Mouse (Mus musculus): ENCODE data around the gene Sypl2. TPM values are rescaled to one million over a fixed set of nuclear protein-coding genes. Genes with fewer than 3 reads are reported as not detected.
A peak's percentile ranks its signal among the peaks of the same experiment; 100 is the strongest.
"Not testable (repeated sequence)": the region's sequence is repeated elsewhere in the genome, so short reads cannot be mapped to it uniquely, and the experiment has no call there.

Gene Sypl2
- under 1 TPM; 0.57 to 0.87 TPM for total RNA-seq (2021)

DNA sequence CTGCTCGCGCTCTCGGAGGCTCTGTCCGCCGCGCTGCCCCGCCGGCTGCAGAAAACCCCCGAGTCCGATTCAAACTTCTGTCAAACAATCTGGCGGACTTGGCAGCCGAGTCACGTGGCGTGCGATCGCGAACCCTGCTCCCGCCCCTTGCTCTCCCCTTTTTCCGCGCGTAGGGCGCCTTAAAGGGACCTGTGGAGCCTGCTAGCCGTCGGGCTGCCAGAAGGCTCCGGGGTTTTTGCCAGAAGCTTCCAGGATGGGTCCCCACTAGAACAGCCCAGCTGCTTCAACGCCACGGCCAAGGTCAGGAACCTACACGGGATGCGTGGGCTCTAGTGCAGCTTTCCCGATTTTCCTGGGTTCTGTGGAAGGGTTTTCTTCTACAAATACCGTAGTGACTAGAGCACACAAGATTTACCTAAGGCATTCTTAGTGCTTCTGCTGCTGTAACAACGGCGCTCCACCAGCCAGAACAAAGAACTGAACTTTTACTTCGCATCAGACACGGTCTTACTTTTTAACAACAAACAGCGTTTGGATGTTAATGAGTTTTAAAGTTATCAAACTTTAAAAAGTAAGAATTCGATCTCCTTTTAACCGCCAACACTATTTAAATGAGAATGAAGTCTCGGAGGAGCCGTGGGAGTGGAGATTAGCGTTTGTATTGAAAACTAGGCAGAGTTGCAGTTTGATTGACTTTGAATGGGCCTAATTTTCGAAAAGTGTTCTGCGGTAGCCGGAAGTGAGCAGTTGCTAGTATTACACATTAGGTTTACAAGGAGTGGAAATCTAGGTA is at the start of gene Sypl2:
Gene Sypl2 (minus strand): TSS at position 91 of the 793 bp plus-strand sequence.
- intact Hi-C loops (cut with DNase I), result no loop called here
- no peak for DNase-seq (ENCODE audit: low spot score)

DNA sequence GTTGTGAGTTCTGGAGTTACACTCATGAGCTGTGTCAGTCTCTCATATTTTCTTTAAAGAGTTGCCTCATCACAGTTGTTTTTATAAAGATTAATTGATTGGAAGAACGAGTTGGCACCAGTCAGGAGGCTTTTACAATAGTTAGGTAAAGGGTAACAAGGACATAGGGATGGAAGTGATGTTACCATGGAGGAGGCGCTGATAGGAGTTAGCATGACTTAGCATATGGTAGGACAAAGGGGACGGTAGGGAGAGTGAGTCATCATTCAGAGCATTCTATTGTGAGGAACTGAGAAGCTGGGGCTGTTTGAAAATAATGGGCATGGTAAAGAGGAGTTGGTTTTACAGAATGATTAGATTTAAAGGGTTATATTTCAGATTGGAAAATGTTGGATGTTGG is 32.9 kb upstream of the Sypl2 start:
- no peak for DNase-seq (ENCODE audit: low spot score)
- intact Hi-C loops (cut with DNase I), result loop anchor here (5.0 kb wide), 2 partner anchors 47 to 92 kb away; partner anchors contain the start of gene Atxn7l2

DNA sequence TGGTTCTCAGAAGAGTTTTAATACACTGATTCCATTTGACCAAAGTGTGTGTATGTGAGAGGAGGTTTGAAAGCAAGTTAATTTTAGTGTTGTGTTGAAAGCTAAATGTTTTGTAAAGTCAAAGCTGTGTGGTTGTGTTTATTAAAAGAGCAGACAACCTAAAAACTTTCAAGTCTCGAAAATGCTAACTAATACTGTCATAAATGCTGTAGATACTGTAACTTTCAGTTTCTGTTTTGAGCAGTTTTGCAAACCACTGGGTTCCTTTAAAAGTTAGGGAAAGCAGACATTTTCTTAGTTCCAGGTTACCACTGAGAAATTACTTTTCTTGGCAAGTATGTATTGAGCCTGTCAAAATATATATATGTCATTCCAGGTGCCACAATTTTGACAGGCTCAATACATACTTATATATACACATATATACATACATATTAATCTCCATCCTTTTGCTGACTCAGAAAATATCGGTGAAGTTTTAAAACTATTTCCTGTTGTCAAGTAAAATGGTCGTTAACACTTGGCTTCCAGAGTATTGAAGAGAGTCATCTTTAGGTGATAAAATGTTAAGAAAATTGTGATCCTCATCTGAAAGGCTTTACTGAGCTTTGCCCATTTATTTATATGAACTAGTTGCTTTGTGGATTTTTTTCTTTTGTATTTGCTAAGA is 31.5 kb upstream of the Sypl2 start:
- intact Hi-C loops (cut with DNase I), result loop anchor here (5.0 kb wide), 2 partner anchors 46 to 91 kb away; partner anchors contain the start of gene Atxn7l2

DNA sequence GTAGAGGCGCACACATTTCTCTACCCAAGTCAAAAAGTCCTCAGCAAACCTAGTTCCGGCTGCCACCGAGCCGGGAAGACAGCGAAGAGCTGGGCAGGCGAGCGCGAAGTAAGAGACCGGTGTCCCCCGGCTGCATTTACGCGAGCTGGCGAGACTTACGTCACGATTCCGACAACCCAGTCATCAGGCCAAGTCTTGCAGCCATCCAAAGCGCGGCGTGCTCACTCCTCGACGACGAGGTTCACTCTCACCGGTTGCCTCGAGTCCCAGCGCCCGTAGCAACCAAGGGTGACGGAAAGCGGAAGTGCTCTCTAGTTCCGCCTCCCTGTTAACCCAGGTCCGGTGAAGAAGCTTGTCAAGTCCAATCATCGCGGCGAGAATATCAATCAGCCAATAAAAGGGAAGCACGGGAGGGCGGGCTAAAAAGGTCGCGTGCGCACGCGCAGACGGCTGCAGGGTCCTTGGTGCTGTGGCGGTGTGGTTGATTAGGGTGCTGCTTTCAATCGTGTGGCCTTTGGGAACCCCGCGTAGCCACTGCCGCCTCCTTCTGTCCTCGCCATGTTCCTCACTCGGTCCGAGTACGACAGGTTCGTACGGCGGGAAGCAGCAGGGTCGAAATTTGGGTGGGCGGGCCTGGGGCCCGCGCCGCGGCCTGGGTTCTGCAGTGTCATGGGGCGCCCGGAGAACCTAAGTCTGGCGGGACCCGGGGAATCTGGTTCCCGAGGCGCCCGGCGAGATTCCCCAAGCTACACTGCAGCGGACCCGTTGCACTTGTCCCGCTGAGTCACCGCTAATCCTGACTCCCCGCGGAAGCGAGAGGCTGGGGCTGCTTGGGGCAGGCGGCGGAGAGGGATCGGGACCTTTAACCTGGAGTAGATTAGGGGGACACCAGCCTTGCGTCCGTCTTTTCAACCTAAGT is 30.5 kb upstream of the Sypl2 start, which contains the start of gene Psma5:
Gene Psma5 (plus strand): TSS at position 208 of the 919 bp plus-strand sequence.
- peak; percentile 89 for DNase-seq (ENCODE audit: low spot score)
- intact Hi-C loops (cut with DNase I), result loop anchor here (5.0 kb wide), 2 partner anchors 45 to 90 kb away; partner anchors contain the start of gene Atxn7l2

More for the DNA sequence above, 31.5 kb upstream of the Sypl2 start:
- DNase-seq (ENCODE audit: low spot score), result no peak

DNA sequence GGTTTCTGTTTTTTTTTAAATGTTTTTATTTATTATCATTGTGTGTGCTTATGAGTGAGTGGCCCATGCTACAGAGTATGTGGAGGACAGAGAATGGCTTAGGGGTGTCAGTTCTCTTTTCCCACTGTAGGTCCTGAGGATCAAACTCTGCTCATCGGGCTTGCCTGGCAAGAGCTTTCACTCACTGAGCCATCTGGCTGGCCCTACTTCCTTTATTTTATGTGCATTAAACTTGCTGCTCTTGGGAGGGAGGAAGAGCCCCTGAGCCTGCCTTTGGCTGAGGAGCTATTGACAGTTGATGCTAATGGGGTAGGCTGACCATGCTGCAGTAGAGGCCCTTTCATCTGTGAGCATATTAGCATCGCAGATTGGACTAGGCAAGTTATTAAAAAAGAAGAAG is 20.4 kb upstream of the Sypl2 start:
- intact Hi-C loops (cut with DNase I), result no loop called here
- no peak for DNase-seq (ENCODE audit: low spot score)

DNA sequence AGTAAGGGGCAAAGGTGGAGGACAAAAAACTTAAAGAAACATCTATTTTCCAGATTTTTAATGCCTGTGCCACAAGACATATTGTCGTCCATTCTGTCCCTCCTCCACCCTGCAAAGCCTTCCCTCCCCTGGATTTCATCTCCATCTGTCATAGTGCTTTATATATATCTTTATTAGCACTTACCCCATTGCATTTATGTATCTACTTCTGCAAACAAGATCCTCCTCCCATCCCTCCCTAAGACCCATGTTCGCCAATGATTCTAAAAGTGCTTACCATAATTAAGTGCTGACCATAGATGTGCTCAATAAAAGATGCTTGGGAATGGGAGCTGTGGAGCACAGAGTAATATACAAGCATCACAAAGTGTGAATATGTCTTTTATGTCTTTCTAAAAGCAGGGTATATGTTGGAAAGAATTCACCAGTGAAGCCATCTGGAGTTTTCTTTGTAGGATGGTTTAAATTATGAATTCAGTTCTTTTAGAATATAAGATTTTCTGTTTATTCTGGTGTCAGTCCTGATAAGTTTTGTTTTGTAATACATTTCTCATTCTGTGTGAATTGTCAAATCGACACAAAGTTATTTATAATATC is 14.9 kb upstream of the Sypl2 start:
- no peak for DNase-seq (ENCODE audit: low spot score)
- intact Hi-C loops (cut with DNase I), result no loop called here

DNA sequence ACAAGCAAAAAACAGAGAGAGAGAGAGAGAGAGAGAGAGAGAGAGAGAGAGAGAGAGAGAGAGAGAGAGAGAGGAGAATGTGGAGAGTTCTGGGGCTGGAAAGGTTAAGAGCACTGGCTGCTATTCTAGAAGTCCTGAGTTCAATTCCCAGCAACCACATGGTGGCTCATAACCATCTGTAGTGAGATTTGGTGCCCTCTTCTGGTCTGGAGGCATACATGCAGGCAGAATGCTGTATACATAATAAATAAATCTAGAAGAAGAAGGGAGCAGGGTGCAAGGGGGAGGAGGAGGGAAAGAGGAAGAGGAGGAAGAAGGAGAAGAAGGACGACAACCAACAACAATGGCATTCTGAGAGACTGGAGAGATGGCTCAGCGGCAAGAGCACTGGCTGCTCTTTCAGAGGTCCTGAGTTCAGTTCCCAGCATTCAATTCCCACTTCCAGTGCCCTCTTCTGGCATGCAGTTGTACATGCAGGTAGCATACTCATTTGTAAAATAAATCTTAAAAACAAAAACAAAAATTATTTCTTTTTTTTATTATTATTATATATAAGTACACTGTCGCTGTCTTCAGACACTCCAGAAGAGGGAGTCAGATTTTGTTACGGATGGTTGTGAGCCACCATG is 11.1 kb upstream of the Sypl2 start:
- intact Hi-C loops (cut with DNase I); DNase-seq (ENCODE audit: low spot score): not testable (repeated sequence)

DNA sequence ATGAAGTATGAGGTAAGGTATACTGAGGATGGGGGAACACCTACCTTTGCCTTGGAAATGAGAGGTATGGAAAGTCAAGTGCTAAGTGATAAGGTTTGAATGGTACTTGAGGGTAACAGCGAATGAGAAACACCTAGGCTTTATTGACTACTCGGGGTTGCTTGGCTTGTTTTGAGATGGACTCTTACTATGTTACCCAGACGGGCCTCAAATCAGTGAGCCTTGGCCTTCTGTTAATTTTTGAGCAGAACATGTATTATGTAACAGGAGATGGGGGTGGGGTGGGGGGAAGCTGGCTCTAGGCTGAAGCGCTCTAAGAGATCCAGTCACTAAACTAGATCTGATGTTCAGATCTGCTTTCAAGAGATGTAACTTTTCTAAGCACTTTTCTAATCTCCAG is 5.2 kb upstream of the Sypl2 start:
- intact Hi-C loops (cut with DNase I), result no loop called here
- no peak for DNase-seq (ENCODE audit: low spot score)

DNA sequence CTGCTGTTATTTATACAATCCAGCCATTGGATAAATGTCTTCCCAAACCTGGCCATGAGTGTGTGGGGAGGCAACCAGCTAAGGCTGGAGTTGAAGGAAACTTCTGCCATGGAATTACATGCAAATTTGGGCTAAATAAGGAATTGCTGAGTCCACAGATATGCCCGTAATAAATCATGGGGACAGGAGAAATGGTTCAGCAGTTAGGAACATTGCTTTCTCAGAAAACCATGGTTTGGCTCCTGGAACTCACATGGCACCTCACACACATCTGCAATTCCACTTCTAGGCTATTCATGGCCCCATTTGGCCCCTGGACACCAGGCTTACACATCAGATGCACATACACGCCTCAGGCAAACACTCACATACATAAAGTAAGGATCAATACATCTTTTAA is 1.1 kb upstream of the Sypl2 start:
- intact Hi-C loops (cut with DNase I), result no loop called here
- no peak for DNase-seq (ENCODE audit: low spot score)

DNA sequence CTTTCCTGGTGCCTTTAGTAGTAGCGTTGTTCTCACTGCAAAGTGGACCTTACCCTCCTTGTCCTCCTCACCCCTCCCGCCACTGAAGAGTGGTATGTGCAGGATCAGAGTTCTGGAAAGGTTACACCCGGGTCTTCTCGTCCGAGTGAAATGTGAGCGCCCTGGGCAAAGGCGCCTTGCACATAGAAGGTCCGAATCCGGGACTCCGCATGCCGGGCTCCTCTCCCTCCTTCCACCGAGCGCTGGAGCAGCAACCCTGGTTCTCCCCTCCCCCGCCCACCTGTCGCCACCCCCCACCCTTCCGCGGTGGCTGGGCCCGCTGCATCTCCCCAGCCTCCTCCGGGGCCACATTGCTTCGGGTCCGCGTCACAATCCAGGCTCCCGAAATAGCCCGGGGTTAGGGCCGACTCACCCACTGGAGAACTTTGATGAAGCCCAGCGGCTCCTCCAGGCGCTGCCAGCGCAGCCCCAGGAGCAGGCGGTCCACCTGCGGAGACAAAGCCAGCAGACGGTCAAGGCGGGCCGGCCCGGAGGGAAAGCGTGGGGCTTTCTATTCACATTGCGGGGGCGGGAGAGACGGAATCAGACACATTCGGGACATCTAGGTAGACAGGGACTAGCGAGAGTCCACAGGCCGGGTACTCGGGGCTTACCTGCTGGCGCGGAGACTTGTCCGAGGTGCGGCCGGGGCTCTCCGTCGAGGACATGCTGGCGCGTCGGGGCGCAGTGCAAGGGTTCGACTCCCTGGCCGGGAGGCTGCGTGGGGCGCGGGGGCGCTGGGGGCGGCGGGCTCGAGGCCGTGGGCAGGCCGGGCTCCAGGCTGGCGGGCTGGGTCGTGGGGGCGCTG is 514 bp downstream of the Sypl2 start:
- intact Hi-C loops (cut with DNase I), result no loop called here
- no peak for DNase-seq (ENCODE audit: low spot score)

DNA sequence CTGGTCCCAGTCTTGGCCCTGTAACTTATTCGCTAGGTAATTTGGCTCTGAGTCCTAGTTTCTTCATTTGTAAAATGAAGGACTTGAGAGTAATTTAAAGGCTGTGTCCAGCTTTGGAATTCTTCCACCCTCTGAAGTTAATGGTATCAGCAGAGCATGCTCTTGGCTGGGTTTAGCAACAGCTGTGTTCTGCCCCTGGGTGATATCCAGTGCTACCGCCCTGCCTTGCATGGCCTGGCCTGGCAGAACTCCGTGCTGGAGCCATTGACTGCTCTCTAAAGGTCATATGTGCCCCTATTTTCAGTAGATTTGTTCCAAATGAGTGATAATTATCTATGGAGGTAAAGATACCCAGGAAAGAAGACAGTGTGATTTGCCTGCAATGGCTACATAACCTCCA is 5.8 kb downstream of the Sypl2 start:
- no peak for DNase-seq (ENCODE audit: low spot score)
- intact Hi-C loops (cut with DNase I), result no loop called here

DNA sequence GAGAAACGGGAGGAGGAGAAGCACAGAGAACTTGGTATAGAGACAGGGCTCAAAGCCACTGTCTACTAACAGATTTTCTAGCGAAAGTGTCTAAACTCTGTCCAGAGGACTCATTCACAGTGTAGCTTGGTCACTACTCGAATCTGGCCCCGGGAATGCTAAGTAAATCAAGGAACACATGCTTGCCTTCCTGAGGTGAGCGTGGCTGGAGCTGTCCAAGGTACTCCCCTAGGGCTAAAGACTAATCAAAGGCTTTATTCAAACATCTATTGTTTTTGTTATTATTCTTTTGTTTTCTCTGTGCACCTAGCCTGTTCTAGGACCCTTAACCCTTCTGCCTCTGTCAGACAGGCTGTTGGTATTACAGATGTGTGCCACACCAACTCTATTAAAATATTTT is 11.7 kb downstream of the Sypl2 start:
- intact Hi-C loops (cut with DNase I), result loop anchor here (5.0 kb wide), 2 partner anchors 43 to 173 kb away; partner anchors contain the start of gene Psma5
- DNase-seq (ENCODE audit: low spot score), result no peak

DNA sequence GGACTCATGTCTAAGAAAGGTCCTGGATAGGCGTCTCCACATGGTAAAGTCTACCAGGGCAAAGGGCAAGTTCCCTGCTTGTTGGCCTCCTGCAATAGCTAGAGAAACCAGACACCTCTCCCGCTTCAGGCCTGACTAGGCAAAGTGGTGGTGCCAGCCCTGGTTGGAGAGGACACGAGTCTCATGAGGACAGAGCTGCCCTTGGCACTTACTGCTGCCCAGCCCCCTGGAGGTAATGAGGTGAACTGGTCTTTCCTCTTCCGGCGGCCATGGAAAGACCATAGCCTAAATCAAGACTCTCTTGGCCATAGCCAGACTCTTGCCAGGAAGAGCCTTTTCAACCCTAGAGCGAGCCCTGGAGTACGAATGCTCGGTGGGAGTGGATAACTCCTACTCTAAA is 14.0 kb downstream of the Sypl2 start:
- intact Hi-C loops (cut with DNase I), result loop anchor here (5.0 kb wide), 2 partner anchors 45 to 175 kb away; partner anchors contain the start of gene Psma5
- DNase-seq (ENCODE audit: low spot score), result no peak

DNA sequence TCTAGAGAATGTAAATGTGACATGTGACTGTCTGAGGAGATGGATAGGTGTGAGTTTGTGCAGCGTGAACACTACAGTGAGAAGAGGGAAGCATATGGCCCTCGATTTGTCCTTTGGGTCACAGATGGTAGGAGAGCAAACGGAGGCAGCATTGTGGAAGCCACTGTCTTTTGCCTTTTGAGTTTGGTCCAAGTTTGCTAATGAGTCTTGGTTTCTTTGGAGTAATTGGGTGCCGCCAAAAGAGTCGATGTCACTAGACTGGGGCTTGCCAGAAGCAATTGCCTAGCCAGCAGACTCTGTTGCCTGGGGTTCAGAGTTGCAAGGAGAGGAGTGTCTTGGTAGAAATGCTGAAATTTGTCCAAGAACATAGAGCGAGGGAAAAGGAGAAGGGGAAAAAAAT is 14.6 kb downstream of the Sypl2 start:
- intact Hi-C loops (cut with DNase I), result loop anchor here (5.0 kb wide), 2 partner anchors 45 to 175 kb away; partner anchors contain the start of gene Psma5
- no peak for DNase-seq (ENCODE audit: low spot score)

DNA sequence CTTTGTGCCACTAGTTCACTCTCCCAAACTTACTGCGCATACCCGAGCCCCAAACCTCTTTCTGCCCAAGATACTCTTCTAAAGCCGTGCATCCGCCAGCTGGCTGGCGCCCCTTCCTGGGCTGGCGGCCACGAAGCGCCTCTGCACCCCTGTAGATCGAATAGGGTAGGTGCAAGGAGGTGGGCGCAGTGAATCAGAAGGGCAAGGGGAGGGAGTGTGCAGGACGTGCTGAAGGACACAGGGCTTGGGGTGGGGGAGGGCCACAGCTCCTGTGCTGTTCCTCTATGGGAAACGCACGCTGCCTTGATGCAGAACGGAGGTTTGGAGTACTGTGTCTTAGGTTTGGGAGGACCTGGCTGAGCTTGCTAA is 15.7 kb downstream of the Sypl2 start, which contains the start of gene Atxn7l2:
Gene Atxn7l2 (minus strand): TSS at position 164 of the 369 bp plus-strand sequence.
- intact Hi-C loops (cut with DNase I), result loop anchor here (5.0 kb wide), 2 partner anchors 47 to 177 kb away; partner anchors contain the start of gene Psma5
- DNase-seq (ENCODE audit: low spot score), result no peak

DNA sequence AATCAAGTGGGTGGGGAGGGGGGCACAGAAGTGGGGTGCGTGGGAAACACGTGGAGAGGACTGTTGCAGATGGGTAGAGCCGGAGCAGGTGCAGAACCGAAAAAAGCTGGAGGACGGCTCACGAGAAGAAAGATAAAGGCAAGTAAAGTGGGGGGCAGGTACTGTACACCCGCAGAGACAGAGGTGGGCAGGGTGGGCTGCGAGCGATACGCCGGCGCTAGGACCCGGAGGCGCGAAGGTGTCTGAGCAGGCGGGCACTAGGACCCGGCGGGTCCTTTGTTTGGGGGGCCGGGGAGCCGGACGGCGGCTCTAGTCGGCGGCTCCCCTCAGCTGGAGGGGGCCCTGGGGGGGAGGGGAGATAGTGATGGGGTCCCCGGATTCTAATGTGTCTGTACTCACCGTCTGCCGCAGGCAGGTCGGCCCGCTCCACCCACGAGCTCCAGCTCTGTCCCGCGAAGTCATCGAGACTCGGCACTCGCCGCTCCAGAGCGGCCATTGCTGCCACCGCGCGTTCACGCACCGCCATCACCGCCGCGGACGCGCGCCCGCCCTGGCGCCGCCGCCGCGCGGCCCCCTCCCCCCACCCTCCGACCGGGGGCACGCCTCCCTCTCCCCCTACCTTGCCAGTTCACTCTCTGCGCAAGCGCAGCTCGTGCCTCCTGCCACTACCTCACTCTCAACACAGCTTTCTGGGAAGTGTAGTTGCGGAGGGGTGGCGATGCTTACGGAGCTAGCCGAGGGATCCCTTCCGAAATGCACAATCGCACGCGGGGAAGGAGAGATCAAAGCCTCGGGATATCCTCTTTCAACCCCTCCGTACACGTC is 16.3 kb downstream of the Sypl2 start:
- intact Hi-C loops (cut with DNase I), result loop anchor here (1.0 to 10.0 kb wide), 4 partner anchors 24 to 355 kb away; partner anchors contain the start of genes Amigo1, Psma5 and Tmem167b
- DNase-seq (ENCODE audit: low spot score), result peak; percentile 87

DNA sequence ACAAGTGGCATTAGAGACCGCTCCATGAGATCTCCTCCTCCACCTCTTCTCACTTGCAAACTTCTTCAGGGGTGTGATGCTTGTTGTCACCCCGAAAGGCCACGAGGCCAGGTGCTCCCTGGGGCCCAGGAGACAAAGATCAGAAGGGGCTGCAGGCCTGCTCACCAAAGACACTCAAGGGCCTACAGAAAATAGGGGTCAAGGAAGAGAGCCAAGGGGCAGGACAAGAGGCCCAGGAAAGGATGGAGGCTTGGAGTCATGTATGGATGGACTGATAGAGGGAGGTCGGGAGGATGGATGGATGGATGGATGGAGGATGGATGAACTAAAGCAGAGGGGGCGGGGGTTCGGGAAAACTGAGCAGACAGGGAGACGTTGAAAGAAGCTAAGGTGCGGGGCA is 16.9 kb downstream of the Sypl2 start:
- intact Hi-C loops (cut with DNase I), result loop anchor here (1.0 to 10.0 kb wide), 2 partner anchors 23 to 355 kb away; partner anchors contain the start of genes Amigo1 and Tmem167b
- no peak for DNase-seq (ENCODE audit: low spot score)

All from heart, postnatal 25 days (tissue).